Comparison of ENCODE assay signal across 16 mouse cellular contexts in genomic region chr1:39839838-39840237, GRCm38 (mm10). TPM values are rescaled to one million over a fixed set of nuclear protein-coding genes. Genes with fewer than 3 reads are reported as not detected.
A peak's percentile ranks its signal among the peaks of the same experiment; 100 is the strongest.
DNase-seq lines count a peak whose midpoint lies in the region; ATAC-seq and TF ChIP-seq lines count a peak whose summit lies in the region.
"Had no signal": no experiment of that assay in that cellular context is flagged by ENCODE, and none has a peak within 500 bp of the region (broad histone marks: within the 10 kb centered on the region; RNA-seq: fewer than 3 reads in every experiment).

No protein-coding gene starts in this region.

- TF ChIP-seq POLR2A in MEL (IDR thresholded peaks at IDR 0.05; ENCODE audit: control insufficient read depth in 1 of 2, insufficient read depth in 1 of 2, low read depth in 1 of 2, low read length in 2 of 2, poor library complexity in 1 of 2) = no peak

- H3K9ac ChIP-seq in liver, embryonic 11.5 days (ENCODE audit: low read depth, low read length) = no peak overlapping the region
- H3K9ac ChIP-seq in MEL (ENCODE audit: control insufficient read depth, low read depth, low read length, poor library complexity, severe bottlenecking) = no peak overlapping the region
- H3K9ac ChIP-seq in liver, embryonic 14.5 days (replicated peaks) = no peak overlapping the region
- H3K9ac ChIP-seq: embryonic facial prominence, embryonic 13.5 days had no signal

- no peak; the same call in 1 of the 2 replicates for ATAC-seq in liver, embryonic 11.5 days (replicated peaks; ENCODE audit: low FRiP score)
- ATAC-seq in liver, embryonic 14.5 days (ENCODE audit: insufficient read depth) = no peak
- ATAC-seq: lung, postnatal 0 days; Patski had no signal

- DNase-seq in liver = peak; percentile 34
- DNase-seq in liver, embryonic 11.5 days (ENCODE audit: low spot score) = no peak
- peak; percentile 33 for DNase-seq in CD4-positive helper T cell, adult 2 months (ENCODE audit: low read depth, low spot score)
- DNase-seq in MEL (ENCODE audit: low read depth, low spot score) = peak; percentile 7
- DNase-seq in liver, embryonic 14.5 days (ENCODE audit: low read depth in 3 of 3, low spot score in 3 of 3) = no peak
- no peak for DNase-seq in kidney, postnatal 36 days
- no peak for DNase-seq in cerebellum, postnatal 25 days
- no peak for DNase-seq in urinary bladder, adult 18-20 months (ENCODE audit: low spot score in 2 of 2)
- DNase-seq: cerebellum, adult 2 months; kidney, adult 2 months had no signal

- TF ChIP-seq RAD21 in MEL (IDR thresholded peaks at IDR 0.05; ENCODE audit: low read depth, low read length) = no peak

- no peaks in the 10 kb centered on the region for H3K27me3 ChIP-seq in liver, embryonic 11.5 days (replicated peaks; ENCODE audit: control insufficient read depth, insufficient read depth, low read length)
- H3K27me3 ChIP-seq in MEL (ENCODE audit: control insufficient read depth in 1 of 2, insufficient read depth in 2 of 2, low read length in 2 of 2) = no peaks in the 10 kb centered on the region
- H3K27me3 ChIP-seq in liver, embryonic 14.5 days (ENCODE audit: control insufficient read depth, insufficient read depth, low read length) = no peaks in the 10 kb centered on the region
- H3K27me3 ChIP-seq: embryonic facial prominence, embryonic 13.5 days; Patski had no signal

- no peak for TF ChIP-seq EP300 in MEL (IDR thresholded peaks at IDR 0.05; ENCODE audit: low read depth in 1 of 2, low read length in 2 of 2)
- no peak for TF ChIP-seq EP300 in liver, embryonic 14.5 days (IDR thresholded peaks at IDR 0.05; ENCODE audit: low read depth)

- no peaks in the 10 kb centered on the region for H3K36me3 ChIP-seq in liver, embryonic 11.5 days (ENCODE audit: control insufficient read depth, insufficient read depth, low read length)
- H3K36me3 ChIP-seq in MEL (ENCODE audit: control insufficient read depth in 1 of 2, insufficient read depth in 2 of 2, low read length in 2 of 2) = no peaks in the 10 kb centered on the region
- H3K36me3 ChIP-seq in liver, embryonic 14.5 days (replicated peaks; ENCODE audit: control insufficient read depth, insufficient read depth, low read depth) = no peaks in the 10 kb centered on the region
- H3K36me3 ChIP-seq: embryonic facial prominence, embryonic 13.5 days had no signal

- no peaks in the 10 kb centered on the region for H3K9me3 ChIP-seq in liver, embryonic 11.5 days (ENCODE audit: control insufficient read depth, low read length)
- H3K9me3 ChIP-seq in MEL (replicated peaks; ENCODE audit: insufficient read depth, low read length) = no peaks in the 10 kb centered on the region
- H3K9me3 ChIP-seq in liver, embryonic 14.5 days (ENCODE audit: control insufficient read depth, low read length) = no peaks in the 10 kb centered on the region
- H3K9me3 ChIP-seq: embryonic facial prominence, embryonic 13.5 days had no signal

- TF ChIP-seq CTCF in MEL (IDR thresholded peaks at IDR 0.05 in 2 of 3, conservative IDR thresholded peaks at IDR 0.05 in 1 of 3; ENCODE audit: control insufficient read depth in 1 of 3, insufficient read depth in 1 of 3, low read depth in 2 of 3, low read length in 3 of 3, poor library complexity in 1 of 3, severe bottlenecking in 1 of 3) = no peak
- TF ChIP-seq CTCF in liver, embryonic 14.5 days (IDR thresholded peaks at IDR 0.05; ENCODE audit: low read depth) = no peak

- 50% methylated on average over 8 of the region's 8 CpGs for WGBS in liver, embryonic 11.5 days
- WGBS in liver, embryonic 14.5 days (ENCODE audit: insufficient replicate concordance) = 41% methylated on average over 8 of the region's 8 CpGs

- no peak overlapping the region for H3K27ac ChIP-seq in liver, embryonic 11.5 days (ENCODE audit: low read depth, low read length)
- H3K27ac ChIP-seq in MEL (ENCODE audit: control insufficient read depth, low read depth, low read length) = no peak overlapping the region
- no peak overlapping the region for H3K27ac ChIP-seq in liver, embryonic 14.5 days

- H3K4me2 ChIP-seq in liver, embryonic 11.5 days = no peak overlapping the region
- H3K4me2 ChIP-seq in liver, embryonic 14.5 days (ENCODE audit: low read depth) = peak overlapping the region; percentile 20; the same call in 1 of the 2 replicates
- H3K4me2 ChIP-seq: embryonic facial prominence, embryonic 13.5 days had no signal

- H3K79me2 ChIP-seq in MEL (ENCODE audit: control insufficient read depth, insufficient read depth, low read length, poor library complexity) = no peaks in the 10 kb centered on the region

- H3K4me1 ChIP-seq in liver, embryonic 11.5 days (replicated peaks; ENCODE audit: control insufficient read depth, insufficient read depth, low read length) = peaks cover 18% of the 10 kb centered on the region
- peaks cover 0 to 6% of the 10 kb centered on the region in 2 experiments; a peak in 2 of 4 replicates for H3K4me1 ChIP-seq in MEL (ENCODE audit: control insufficient read depth in 1 of 2, insufficient read depth in 2 of 2, low read length in 2 of 2)
- H3K4me1 ChIP-seq in liver, embryonic 14.5 days (replicated peaks; ENCODE audit: control insufficient read depth in 2 of 2, insufficient read depth in 2 of 2, low read length in 1 of 2) = peaks cover 2 to 22% of the 10 kb centered on the region in 2 experiments; a peak in 3 of 4 replicates

- no peak overlapping the region for H3K4me3 ChIP-seq in liver, embryonic 11.5 days (ENCODE audit: low read depth, low read length)
- H3K4me3 ChIP-seq in MEL (ENCODE audit: control insufficient read depth in 1 of 2, insufficient read depth in 1 of 2, low read depth in 2 of 2, low read length in 2 of 2) = no peak overlapping the region
- no peak overlapping the region for H3K4me3 ChIP-seq in liver, embryonic 14.5 days (ENCODE audit: insufficient read depth in 1 of 2, low read depth in 2 of 2, low read length in 2 of 2)
- H3K4me3 ChIP-seq: embryonic facial prominence, embryonic 13.5 days had no signal

TF ChIP-seq in MEL, 35 proteins besides CTCF, POLR2A, EP300 and RAD21:
- no peak for TF ChIP-seq MYC (IDR thresholded peaks at IDR 0.05; ENCODE audit: low read depth, low read length)
- TF ChIP-seq MAX (IDR thresholded peaks at IDR 0.05; ENCODE audit: low read length) = no peak
- no peak for TF ChIP-seq ZMIZ1 (IDR thresholded peaks at IDR 0.05; ENCODE audit: low read depth, low read length)
- TF ChIP-seq TCF12 (IDR thresholded peaks at IDR 0.05; ENCODE audit: low read depth, low read length) = no peak
- TF ChIP-seq TAL1 (IDR thresholded peaks at IDR 0.05; ENCODE audit: low read length) = no peak
- no peak for TF ChIP-seq SIN3A (IDR thresholded peaks at IDR 0.05; ENCODE audit: low read length)
- no peak for TF ChIP-seq JUND (IDR thresholded peaks at IDR 0.05; ENCODE audit: low read depth, low read length)
- TF ChIP-seq HCFC1 (IDR thresholded peaks at IDR 0.05; ENCODE audit: low read depth, low read length) = no peak
- no peak for TF ChIP-seq ELF1 (IDR thresholded peaks at IDR 0.05; ENCODE audit: low read depth, low read length)
- TF ChIP-seq POLR2AphosphoS5 (IDR thresholded peaks at IDR 0.05; ENCODE audit: borderline replicate concordance, low read depth, low read length) = no peak
- TF ChIP-seq CHD2 (IDR thresholded peaks at IDR 0.05; ENCODE audit: low read length) = no peak
- no peak for TF ChIP-seq RCOR1 (IDR thresholded peaks at IDR 0.05; ENCODE audit: low read depth, low read length)
- TF ChIP-seq USF1 (IDR thresholded peaks at IDR 0.05; ENCODE audit: low read depth, low read length) = no peak
- TF ChIP-seq MAFK (IDR thresholded peaks at IDR 0.05; ENCODE audit: borderline replicate concordance, low read depth, low read length) = no peak
- TF ChIP-seq E2F4 (IDR thresholded peaks at IDR 0.05; ENCODE audit: borderline replicate concordance, low read depth, low read length) = no peak
TF ChIP-seq in MEL: peak in this region for 0.

RNA-seq across cellular contexts. Expression of gene Gm3646, which starts 34.7 kb away (rescaled TPM):
- polyA plus RNA-seq in liver, embryonic 11.5 days (2014; fragmentation: Nextera tagmentation; extraction: Ambion mirVana) = not detected in 2 replicates
- not detected in 2 replicates for total RNA-seq in MEL (2012; rRNA removed)
- not detected for polyA plus RNA-seq in MEL (2012; ENCODE audit: insufficient read depth in 1 of 2, insufficient read length in 2 of 2, low read depth in 1 of 2, low replicate concordance in 2 of 2, missing spikeins in 1 of 2)
- not detected in 2 replicates for polyA plus RNA-seq in liver, embryonic 14.5 days (2012; rRNA removed)
- not detected in 2 replicates for polyA plus RNA-seq in liver, embryonic 14.5 days (2014; fragmentation: Nextera tagmentation; extraction: Ambion mirVana)
- total RNA-seq: gastrocnemius, adult 18-20 months; layer of hippocampus, adult 8-10 months; left cerebral cortex, postnatal 36 days had no signal
- polyA plus RNA-seq: cerebellum, adult 2 months; embryonic facial prominence, embryonic 13.5 days; kidney, adult 2 months; lung, postnatal 0 days; Patski had no signal

Comparison
In these comparisons a context has a peak if more than half of its experiments do, and no peak if none do; other contexts are left out.
1. DNase-seq: peak in liver (single experiment), CD4-positive helper T cell, adult 2 months (single experiment) and MEL (single experiment); none in liver, embryonic 11.5 days (single experiment), liver, embryonic 14.5 days (0 of 3), kidney, postnatal 36 days (0 of 2), cerebellum, postnatal 25 days (0 of 2) and urinary bladder, adult 18-20 months (0 of 2).